Mouse (Mus musculus): ENCODE results near the gene Apoa2.

- TF ChIP-seq MAX (IDR thresholded peaks at IDR 0.05) (no peak), CTCF (IDR thresholded peaks at IDR 0.05; ENCODE audit: control insufficient read depth, insufficient read depth, insufficient read length) (no peak), CEBPB (IDR thresholded peaks at IDR 0.05; ENCODE audit: low read depth) (no peak), MYOD1 (IDR thresholded peaks at IDR 0.05; ENCODE audit: control insufficient read depth, insufficient read length, low read depth) (no peak), MYOG (IDR thresholded peaks at IDR 0.05; ENCODE audit: control insufficient read depth, extremely low read depth, insufficient read length) (no peak), USF1 (IDR thresholded peaks at IDR 0.05; ENCODE audit: low read depth) (no peak), FOSL1 (IDR thresholded peaks at IDR 0.05; ENCODE audit: insufficient read depth, low read length, poor library complexity, severe bottlenecking) (no peak)
These were observed 26.1 kb downstream of the Apoa2 start, which contains the start of gene Ndufs2 for GRCm38 (mm10) chr1:171250680-171251593.
